Mouse (Mus musculus) limb, embryonic 10.5 days (tissue): ENCODE data around the gene Tgfbr1. TPM values are rescaled to one million over a fixed set of nuclear protein-coding genes. Genes with fewer than 3 reads are reported as not detected.

ENCODE experiments used
- DNase-seq: peaks from one replicate; pipeline ENCODE4 v3.0.0-alpha.2; 2017; ENCODE audit warnings: low spot score
- H3K27ac ChIP-seq: fragments of 300-500 bp; sonication (generic); 2 replicates; pipeline ENCODE4 v1.5.1; 2016; ENCODE audit warnings: mild to moderate bottlenecking
- H3K27me3 ChIP-seq: fragments of 300-500 bp; sonication (generic); 2 replicates; pipeline ENCODE4 v1.6.1; 2016; ENCODE audit warnings: low read depth, mild to moderate bottlenecking; ENCODE audit not compliant: poor library complexity, severe bottlenecking
- H3K36me3 ChIP-seq: fragments of 300-500 bp; sonication (generic); 2 replicates; pipeline ENCODE4 v1.6.1; 2016; ENCODE audit warnings: mild to moderate bottlenecking, moderate library complexity
- H3K4me1 ChIP-seq: fragments of 300-500 bp; sonication (generic); 2 replicates; pipeline ENCODE4 v1.6.1; 2016
- H3K4me3 ChIP-seq: fragments of 300-500 bp; sonication (generic); 2 replicates; pipeline ENCODE4 v1.5.1; 2016; ENCODE audit warnings: mild to moderate bottlenecking, moderate library complexity
- H3K9me3 ChIP-seq: fragments of 300-500 bp; sonication (generic); replicated peaks from 2 replicates; pipeline ENCODE4 v1.6.1; 2016; ENCODE audit warnings: mild to moderate bottlenecking
- WGBS: fragments of 180-500 bp; shearing (Covaris S2); methylation state at CpG from one replicate; pipeline ENCODE4 v1.1.7; 2016; 5-methylcytosine and 5-hydroxymethylcytosine counted together
- polyA plus RNA-seq: library from polyadenylated mRNA; unstranded; fragments of >200 nt; fragmentation: Nextera tagmentation; extraction: Ambion mirVana; gene quantifications from 2 replicates; pipeline ENCODE4 v1.2.1, GENCODE M21; 2016

Tgfbr1 gene
- polyA plus RNA-seq, 1 experiment from 2014 or later = 93.3 TPM

DNA sequence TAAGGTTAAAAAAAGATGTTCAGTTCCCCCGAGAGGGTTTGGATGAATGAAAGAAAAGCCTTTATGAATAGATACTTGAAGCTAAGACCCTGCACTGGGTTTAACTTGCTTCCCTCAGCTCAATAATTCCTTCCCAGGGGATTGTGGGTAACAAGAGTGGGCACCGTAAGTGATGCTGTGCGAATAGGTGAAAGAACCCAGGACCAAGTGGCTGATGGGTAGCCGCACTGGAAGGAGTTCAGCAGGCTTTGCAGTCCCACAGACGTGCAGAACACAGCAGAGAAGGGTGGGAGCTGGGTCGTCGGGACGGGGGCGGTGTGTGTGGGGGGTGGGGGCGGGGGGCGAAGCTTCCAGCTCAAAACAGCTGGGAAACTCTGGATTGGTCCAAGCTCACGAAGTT lies 82.1 kb downstream of the Tgfbr1 start:
- 70% methylated on average over 12 of the region's 12 CpGs for WGBS
- Histone ChIP-seq H3K36me3 (no peaks in the 10 kb centered on the region), H3K27me3 (peaks cover 55% of the 10 kb centered on the region), H3K9me3 (no peaks in the 10 kb centered on the region), H3K4me1 (peaks cover 34% of the 10 kb centered on the region), H3K4me3 (no peak overlapping the region), H3K27ac (no peak overlapping the region)
- no peak for DNase-seq

DNA sequence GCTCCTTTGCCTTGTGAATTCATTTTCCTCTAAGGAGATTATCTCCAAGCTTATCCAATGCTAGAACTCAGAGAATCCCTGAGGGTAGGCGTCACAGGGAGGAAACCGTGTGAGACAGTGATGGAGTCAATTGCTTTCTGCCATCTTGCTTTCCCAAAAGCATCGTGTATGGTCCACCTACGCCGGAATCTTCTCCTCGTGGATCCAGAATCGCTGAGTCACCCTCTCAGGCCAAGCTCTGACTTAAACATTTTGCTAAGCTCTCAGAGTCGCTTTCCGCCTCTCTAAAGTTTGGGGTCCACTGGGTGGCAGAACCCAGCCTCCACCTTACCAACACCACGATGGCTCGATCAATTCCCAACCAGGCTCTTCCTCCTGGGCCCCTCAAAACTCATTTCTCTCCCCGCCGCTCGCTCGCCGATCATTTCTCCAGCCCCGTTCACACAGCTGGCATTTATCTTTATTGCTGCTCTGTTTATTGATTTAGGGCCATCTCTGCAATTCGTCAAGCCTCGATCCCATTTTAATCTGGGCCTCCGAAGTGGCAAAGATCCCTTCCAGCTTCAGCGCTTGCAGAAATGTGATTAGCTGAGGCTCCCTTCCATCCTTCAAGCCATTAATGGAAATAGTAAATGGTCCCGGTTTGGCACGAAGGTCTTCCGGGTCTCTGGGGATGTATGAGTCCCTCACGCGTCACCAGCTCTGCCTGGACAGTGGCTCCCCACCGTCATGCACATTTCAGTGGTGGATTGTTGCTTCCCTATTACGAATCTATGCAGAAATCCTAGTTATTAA lies 82.7 kb downstream of the Tgfbr1 start:
- peaks cover 55% of the 10 kb centered on the region for H3K27me3 ChIP-seq
- no peaks in the 10 kb centered on the region for H3K36me3 ChIP-seq
- no peak overlapping the region for H3K27ac ChIP-seq
- no peak for DNase-seq
- WGBS = 48% methylated on average over 28 of the region's 28 CpGs
- H3K4me3 ChIP-seq = no peak overlapping the region
- peaks cover 32% of the 10 kb centered on the region for H3K4me1 ChIP-seq
- H3K9me3 ChIP-seq = no peaks in the 10 kb centered on the region

GRCm38 (mm10) chr4:47437365-47438340 lies 84.6 kb downstream of the Tgfbr1 start:
- H3K9me3 ChIP-seq = no peaks in the 10 kb centered on the region
- WGBS = 2% methylated on average over 33 of the region's 33 CpGs
- no peaks in the 10 kb centered on the region for H3K36me3 ChIP-seq
- peaks cover 51% of the 10 kb centered on the region for H3K27me3 ChIP-seq
- H3K4me3 ChIP-seq = peak overlapping the region; percentile 63
- peaks cover 32% of the 10 kb centered on the region for H3K4me1 ChIP-seq
- peak; percentile 94 for DNase-seq
- H3K27ac ChIP-seq = peak overlapping the region; percentile 86

DNA sequence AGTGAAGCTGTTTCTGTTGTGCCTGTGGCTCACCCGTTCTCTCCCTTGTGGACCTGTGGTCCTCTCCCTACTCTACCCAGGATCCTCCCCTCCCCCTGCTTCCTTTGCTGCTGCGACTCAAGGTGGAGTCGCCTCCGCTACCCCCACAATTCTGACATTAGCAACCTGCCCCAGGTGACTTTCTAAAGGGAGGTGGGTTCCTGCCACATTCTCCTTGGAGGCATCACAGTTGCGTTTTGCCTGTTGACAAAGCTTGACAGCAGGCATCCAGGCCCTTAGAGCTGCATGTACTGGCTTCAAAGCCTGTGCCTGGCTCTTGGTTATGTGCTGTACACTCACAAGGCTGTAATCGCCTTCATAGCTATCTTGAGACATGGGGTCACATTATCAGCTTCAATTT lies 85.9 kb downstream of the Tgfbr1 start:
- WGBS = 70% methylated on average over 6 of the region's 6 CpGs
- H3K4me1 ChIP-seq = peaks cover 32% of the 10 kb centered on the region
- no peaks in the 10 kb centered on the region for H3K36me3 ChIP-seq
- DNase-seq = no peak
- no peaks in the 10 kb centered on the region for H3K9me3 ChIP-seq
- no peak overlapping the region for H3K27ac ChIP-seq
- H3K27me3 ChIP-seq = peaks cover 41% of the 10 kb centered on the region
- no peak overlapping the region for H3K4me3 ChIP-seq

GRCm38 (mm10) chr4:47440951-47441350 lies 87.9 kb downstream of the Tgfbr1 start:
- Histone ChIP-seq H3K27me3 (peaks cover 21% of the 10 kb centered on the region), H3K4me1 (peaks cover 22% of the 10 kb centered on the region), H3K27ac (no peak overlapping the region), H3K9me3 (no peaks in the 10 kb centered on the region), H3K4me3 (no peak overlapping the region), H3K36me3 (no peaks in the 10 kb centered on the region)
- 90% methylated on average over 11 of the region's 11 CpGs for WGBS
- DNase-seq = no peak

DNA sequence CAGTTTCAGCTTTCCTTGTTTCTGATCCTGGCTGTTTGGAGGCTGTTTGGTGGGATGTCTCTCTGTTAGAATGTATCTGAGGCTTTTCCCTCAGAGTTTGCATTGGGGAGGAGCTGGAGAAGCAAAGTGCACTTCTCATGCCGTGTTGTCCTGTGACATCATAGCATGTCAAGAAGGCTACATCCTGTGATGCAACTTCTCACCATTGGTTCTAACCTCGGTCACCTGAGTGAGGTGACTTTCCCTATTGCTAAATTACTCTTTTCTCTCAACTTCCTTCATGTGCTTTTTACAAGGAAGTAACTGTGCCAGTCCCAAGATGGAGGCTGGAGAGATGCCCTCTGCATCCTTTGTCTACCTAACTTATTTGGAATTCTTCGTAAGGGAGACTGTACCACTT lies 95.5 kb downstream of the Tgfbr1 start:
- no peaks in the 10 kb centered on the region for H3K36me3 ChIP-seq
- H3K4me3 ChIP-seq = no peak overlapping the region
- H3K4me1 ChIP-seq = no peaks in the 10 kb centered on the region
- no peak for DNase-seq
- H3K27ac ChIP-seq = no peak overlapping the region
- 96% methylated on average over 3 of the region's 3 CpGs for WGBS
- H3K27me3 ChIP-seq = peaks cover 11% of the 10 kb centered on the region; the same call in 1 of the 2 replicates
- no peaks in the 10 kb centered on the region for H3K9me3 ChIP-seq

DNA sequence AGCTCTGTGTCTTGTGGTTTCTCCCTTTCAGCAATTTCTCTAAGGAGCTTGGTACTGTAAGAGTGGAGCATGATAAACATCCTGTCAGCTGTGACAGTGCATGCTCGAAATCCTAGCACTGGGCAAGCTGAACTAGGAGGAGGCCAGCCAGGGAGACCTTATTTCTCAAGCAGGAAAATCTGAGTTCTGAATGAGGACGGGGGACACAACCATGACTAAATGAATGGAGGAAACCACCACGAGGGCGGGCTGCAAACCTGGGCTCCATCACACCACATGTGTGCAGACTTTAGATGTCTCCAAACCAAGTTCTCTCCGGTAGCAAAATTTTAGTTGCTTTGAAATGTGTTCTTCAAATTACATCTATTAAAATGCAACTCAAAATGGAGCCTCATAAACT lies 96.1 kb downstream of the Tgfbr1 start:
- Histone ChIP-seq H3K27me3 (peaks cover 11% of the 10 kb centered on the region; the same call in 1 of the 2 replicates), H3K4me3 (no peak overlapping the region), H3K4me1 (no peaks in the 10 kb centered on the region), H3K27ac (no peak overlapping the region), H3K9me3 (no peaks in the 10 kb centered on the region), H3K36me3 (no peaks in the 10 kb centered on the region)
- 63% methylated on average over 5 of the region's 5 CpGs for WGBS
- peak; percentile 23 for DNase-seq

DNA sequence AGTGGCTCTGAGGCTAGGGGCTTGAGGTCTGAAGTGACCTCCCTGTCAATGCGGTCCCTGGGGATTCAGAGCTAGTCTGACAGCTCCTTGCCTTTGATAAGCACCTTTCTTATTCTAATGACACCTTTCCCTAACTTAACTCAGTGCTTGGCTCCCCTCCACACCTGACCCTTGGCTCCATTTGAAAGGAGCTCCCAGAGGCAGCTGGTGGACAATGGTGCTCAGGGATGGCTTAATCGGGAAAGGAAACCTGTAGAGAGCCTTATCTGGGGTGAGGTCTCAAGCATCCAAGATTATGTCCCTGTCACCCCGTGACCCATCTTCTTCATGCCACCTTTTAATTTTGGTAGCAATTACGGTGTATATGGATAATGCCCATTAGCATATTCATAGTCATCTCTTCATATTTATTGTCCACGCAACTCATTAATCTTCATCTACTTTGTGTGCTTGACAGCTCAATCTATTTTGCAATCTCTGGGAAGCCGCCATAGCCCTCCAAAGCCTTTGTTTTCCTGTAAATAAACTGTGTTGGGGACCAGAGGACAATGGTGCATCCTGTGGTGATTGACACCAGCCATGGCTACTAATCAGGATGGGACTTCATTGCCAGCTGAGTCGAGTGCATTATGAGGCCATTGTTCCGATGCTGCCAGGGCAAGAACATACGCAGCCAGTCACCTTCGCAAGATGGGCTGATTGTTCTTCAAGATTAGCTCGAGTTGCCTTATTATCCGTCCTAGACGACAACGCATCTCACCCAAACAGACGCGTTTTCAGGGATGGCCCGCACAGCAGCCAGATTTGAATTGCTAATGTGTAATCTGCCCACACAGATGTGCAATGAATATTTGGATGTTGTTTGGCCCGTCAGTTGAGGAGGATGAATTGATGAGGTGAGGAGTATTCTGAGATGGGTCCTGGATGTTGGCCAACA lies 96.8 kb downstream of the Tgfbr1 start:
- Histone ChIP-seq H3K9me3 (no peaks in the 10 kb centered on the region), H3K27ac (no peak overlapping the region), H3K36me3 (no peaks in the 10 kb centered on the region), H3K4me3 (no peak overlapping the region), H3K27me3 (peaks cover 11% of the 10 kb centered on the region; the same call in 1 of the 2 replicates), H3K4me1 (no peaks in the 10 kb centered on the region)
- 30% methylated on average over 18 of the region's 18 CpGs for WGBS
- peak; percentile 26 for DNase-seq

Other genes with a start within 250 kb of the Tgfbr1 start
- 4.9 and 8.4 TPM in 2 replicates for gene Col15a1, start 145.1 kb upstream of the Tgfbr1 start, polyA plus RNA-seq
- 76.8 and 92.2 TPM in 2 replicates for gene Alg2, start 121.1 kb downstream of the Tgfbr1 start, polyA plus RNA-seq
- 412 and 434 TPM in 2 replicates for gene Sec61b, start 121.4 kb downstream of the Tgfbr1 start, polyA plus RNA-seq